Mouse (Mus musculus): ENCODE results near the gene Spock2.

DNA sequence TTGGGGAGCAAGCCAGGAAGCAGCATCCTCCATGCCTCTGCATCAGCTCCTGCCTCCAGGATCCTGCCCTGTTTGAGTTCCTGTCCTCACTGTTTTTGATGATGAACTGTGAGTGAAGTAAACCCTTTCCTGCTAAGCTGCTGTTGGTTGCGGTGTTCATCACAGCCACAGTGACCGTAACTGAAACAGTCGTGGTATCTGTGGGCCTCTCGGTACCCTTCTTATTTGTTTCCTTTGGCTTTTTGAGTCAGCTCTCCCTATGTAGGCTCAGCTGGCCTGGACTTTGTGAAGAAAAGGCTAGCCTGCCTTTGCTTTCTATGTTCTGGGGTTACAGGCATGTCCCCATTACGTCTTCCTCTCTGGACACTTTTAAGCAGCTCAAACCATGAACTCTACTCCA lies 65.3 kb downstream of the Spock2 start:
- TF ChIP-seq CTCF (IDR thresholded peaks at IDR 0.05; ENCODE audit: low read depth) (no peak), EP300 (IDR thresholded peaks at IDR 0.05; ENCODE audit: low read depth) (no peak)
